Mouse (Mus musculus) liver, embryonic 12.5 days (tissue): Measurements from ENCODE around the gene Siva1. TPM values are rescaled to one million over a fixed set of nuclear protein-coding genes. Genes with fewer than 3 reads are reported as not detected.

Source experiments
- ATAC-seq: fragments of 200-750 bp; cut with Nextera tagmentation; 2 replicates; pipeline ENCODE4 v1.8.0; 2017; ENCODE audit warnings: moderate number of reproducible peaks, mild to moderate bottlenecking, moderate library complexity
- H3K27ac ChIP-seq: fragments of 300-500 bp; sonication (generic); 2 replicates; pipeline ENCODE4 v1.5.1; 2016; ENCODE audit warnings: mild to moderate bottlenecking
- H3K27me3 ChIP-seq: fragments of 300-500 bp; sonication (generic); replicated peaks from 2 replicates; pipeline ENCODE4 v1.6.1; 2016; ENCODE audit warnings: mild to moderate bottlenecking, moderate library complexity
- H3K36me3 ChIP-seq: fragments of 300-500 bp; sonication (generic); 2 replicates; pipeline ENCODE4 v1.6.1; 2016; ENCODE audit warnings: mild to moderate bottlenecking, moderate library complexity
- H3K4me1 ChIP-seq: fragments of 300-500 bp; sonication (generic); 2 replicates; pipeline ENCODE4 v1.6.1; 2016
- H3K4me2 ChIP-seq: fragments of 300-500 bp; sonication (generic); 2 replicates; pipeline ENCODE4 v1.6.1; 2016; ENCODE audit warnings: mild to moderate bottlenecking, moderate library complexity
- H3K4me3 ChIP-seq: fragments of 300-500 bp; sonication (generic); 2 replicates; pipeline ENCODE4 v1.5.1; 2016; ENCODE audit warnings: mild to moderate bottlenecking, moderate library complexity
- H3K9ac ChIP-seq: fragments of 300-500 bp; sonication (generic); 2 replicates; pipeline ENCODE4 v1.6.1; 2016; ENCODE audit warnings: mild to moderate bottlenecking, moderate library complexity
- H3K9me3 ChIP-seq: fragments of 300-500 bp; sonication (generic); replicated peaks from 2 replicates; pipeline ENCODE4 v1.6.1; 2016; ENCODE audit warnings: mild to moderate bottlenecking, moderate library complexity
- WGBS: fragments of 180-500 bp; shearing (Covaris S2); methylation state at CpG from one replicate; pipeline ENCODE4 v1.1.7; 2016; ENCODE audit not compliant: insufficient replicate concordance; 5-methylcytosine and 5-hydroxymethylcytosine counted together
- microRNA-seq: library from miRNA; unstranded; fragments of <30 nt; microRNA quantifications from one replicate; pipeline ENCODE4, GENCODE M21; 2017
- polyA plus RNA-seq: library from polyadenylated mRNA; unstranded; fragments of >200 nt; fragmentation: Nextera tagmentation; extraction: Ambion mirVana; gene quantifications from 2 replicates; pipeline ENCODE4 v1.2.1, GENCODE M21; 2016

Siva1 gene
- polyA plus RNA-seq, 1 experiment from 2014 or later: 137 TPM

DNA sequence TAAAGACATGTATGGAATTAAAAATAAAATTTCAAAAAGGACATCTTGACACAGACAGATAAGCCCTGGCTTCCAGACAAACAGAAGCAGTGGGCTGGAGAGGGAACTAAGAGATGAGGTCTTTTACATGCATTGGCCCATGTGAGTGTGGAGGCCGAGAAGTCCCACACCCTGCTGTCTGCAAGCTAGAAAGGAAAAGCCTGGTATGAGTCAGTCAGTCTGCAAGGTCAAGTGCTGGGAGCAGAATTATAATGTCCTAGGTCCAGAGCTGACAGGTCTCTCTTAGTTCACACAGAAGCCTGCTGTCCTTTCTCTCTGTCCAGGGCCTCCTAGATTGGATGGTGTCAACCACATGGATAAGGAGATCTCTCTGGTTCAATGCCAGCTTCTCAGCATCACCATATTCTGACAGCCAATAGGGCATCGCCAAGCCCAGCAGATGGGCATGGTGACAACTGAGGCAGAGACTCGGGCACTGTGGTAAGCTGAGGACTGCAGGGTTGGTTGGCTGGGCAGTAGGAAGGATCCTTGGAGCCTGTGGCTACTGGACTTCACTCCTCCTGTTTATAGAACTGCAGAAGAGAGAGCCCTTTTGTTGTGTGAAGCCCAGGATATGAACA, 52.4 kb downstream of the Siva1 start:
- Histone ChIP-seq H3K27me3 (peaks cover 60% of the 10 kb centered on the region), H3K9me3 (no peaks in the 10 kb centered on the region), H3K4me1 (peaks cover 19% of the 10 kb centered on the region), H3K4me3 (no peak overlapping the region), H3K9ac (no peak overlapping the region), H3K36me3 (no peaks in the 10 kb centered on the region), H3K27ac (no peak overlapping the region), H3K4me2 (no peak overlapping the region)
- no peak for ATAC-seq
- WGBS: 52% methylated on average over 3 of the region's 3 CpGs

Small RNAs within 50 kb of the gene (microRNA-seq; reads per million reads assigned to microRNA genes)
- gene Mir6939: 1.8 reads per million

Other genes starting within 250 kb of the Siva1 start
- gene A530016L24Rik, start 155.2 kb upstream of the Siva1 start, polyA plus RNA-seq: not detected in 2 replicates
- gene Tmem179, start 127.9 kb upstream of the Siva1 start, polyA plus RNA-seq: 0.31 and 0.38 TPM in 2 replicates
- 2.2 and 2.7 TPM in 2 replicates for gene Inf2, start 55.9 kb upstream of the Siva1 start, polyA plus RNA-seq
- gene Adssl1, start 24.6 kb upstream of the Siva1 start, polyA plus RNA-seq: 5.2 and 5.6 TPM in 2 replicates
- gene Akt1, start 30.2 kb downstream of the Siva1 start, polyA plus RNA-seq: 76.6 and 81.8 TPM in 2 replicates
- gene Zbtb42, start 34.1 kb downstream of the Siva1 start, polyA plus RNA-seq: 1.0 and 1.2 TPM in 2 replicates
- gene Cep170b, start 75.8 kb downstream of the Siva1 start, polyA plus RNA-seq: 5.0 and 5.2 TPM in 2 replicates
- 7.9 and 8.0 TPM in 2 replicates for gene Pld4, start 116.0 kb downstream of the Siva1 start, polyA plus RNA-seq
- 0.13 and 0.23 TPM in 2 replicates for gene Ahnak2, start 158.0 kb downstream of the Siva1 start, polyA plus RNA-seq
- gene Clba1, start 164.3 kb downstream of the Siva1 start, polyA plus RNA-seq: 1.1 and 1.2 TPM in 2 replicates
- gene Cdca4, start 184.7 kb downstream of the Siva1 start, polyA plus RNA-seq: 82.0 and 86.0 TPM in 2 replicates
- gene Gpr132, start 223.5 kb downstream of the Siva1 start, polyA plus RNA-seq: 0.32 and 0.61 TPM in 2 replicates